Mouse (Mus musculus) liver, embryonic 12.5 days (tissue): ENCODE results near the gene Brd2. TPM values are rescaled to one million over a fixed set of nuclear protein-coding genes. Genes with fewer than 3 reads are reported as not detected.

ENCODE experiments used
- ATAC-seq: fragments of 200-750 bp; cut with Nextera tagmentation; 2 replicates; pipeline ENCODE4 v1.8.0; 2017; ENCODE audit warnings: moderate number of reproducible peaks, mild to moderate bottlenecking, moderate library complexity
- H3K27ac ChIP-seq: fragments of 300-500 bp; sonication (generic); 2 replicates; pipeline ENCODE4 v1.5.1; 2016; ENCODE audit warnings: mild to moderate bottlenecking
- H3K27me3 ChIP-seq: fragments of 300-500 bp; sonication (generic); replicated peaks from 2 replicates; pipeline ENCODE4 v1.6.1; 2016; ENCODE audit warnings: mild to moderate bottlenecking, moderate library complexity
- H3K36me3 ChIP-seq: fragments of 300-500 bp; sonication (generic); 2 replicates; pipeline ENCODE4 v1.6.1; 2016; ENCODE audit warnings: mild to moderate bottlenecking, moderate library complexity
- H3K4me1 ChIP-seq: fragments of 300-500 bp; sonication (generic); 2 replicates; pipeline ENCODE4 v1.6.1; 2016
- H3K4me2 ChIP-seq: fragments of 300-500 bp; sonication (generic); 2 replicates; pipeline ENCODE4 v1.6.1; 2016; ENCODE audit warnings: mild to moderate bottlenecking, moderate library complexity
- H3K4me3 ChIP-seq: fragments of 300-500 bp; sonication (generic); 2 replicates; pipeline ENCODE4 v1.5.1; 2016; ENCODE audit warnings: mild to moderate bottlenecking, moderate library complexity
- H3K9ac ChIP-seq: fragments of 300-500 bp; sonication (generic); 2 replicates; pipeline ENCODE4 v1.6.1; 2016; ENCODE audit warnings: mild to moderate bottlenecking, moderate library complexity
- H3K9me3 ChIP-seq: fragments of 300-500 bp; sonication (generic); replicated peaks from 2 replicates; pipeline ENCODE4 v1.6.1; 2016; ENCODE audit warnings: mild to moderate bottlenecking, moderate library complexity
- WGBS: fragments of 180-500 bp; shearing (Covaris S2); methylation state at CpG from one replicate; pipeline ENCODE4 v1.1.7; 2016; ENCODE audit not compliant: insufficient replicate concordance; 5-methylcytosine and 5-hydroxymethylcytosine counted together
- polyA plus RNA-seq: library from polyadenylated mRNA; unstranded; fragments of >200 nt; fragmentation: Nextera tagmentation; extraction: Ambion mirVana; gene quantifications from 2 replicates; pipeline ENCODE4 v1.2.1, GENCODE M21; 2016

Gene Brd2
- polyA plus RNA-seq, 1 experiment from 2014 or later = 59.9 TPM

DNA sequence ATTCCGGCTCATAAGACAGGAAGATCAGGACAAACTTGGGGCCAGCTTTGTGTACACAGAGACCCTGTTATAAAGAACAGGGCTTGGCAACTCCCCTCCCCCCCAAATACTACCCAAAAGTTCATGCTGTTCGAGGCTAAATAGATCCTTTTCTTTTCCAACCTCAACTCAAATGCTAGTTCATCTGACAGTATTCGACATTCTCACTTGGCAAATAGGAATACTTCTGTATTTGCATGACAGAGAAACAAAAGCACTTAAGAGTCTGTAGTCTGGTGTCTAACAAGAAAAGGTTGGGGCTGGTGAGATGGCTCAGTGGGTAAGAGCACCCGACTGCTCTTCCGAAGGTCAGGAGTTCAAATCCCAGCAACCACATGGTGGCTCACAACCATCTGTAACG is 14.0 kb downstream of the Brd2 start:
- ATAC-seq = no peak
- Histone ChIP-seq H3K4me3 (no peak overlapping the region), H3K36me3 (peaks cover 47% of the 10 kb centered on the region), H3K4me2 (no peak overlapping the region), H3K4me1 (no peaks in the 10 kb centered on the region), H3K9me3 (no peaks in the 10 kb centered on the region), H3K27ac (no peak overlapping the region), H3K9ac (no peak overlapping the region), H3K27me3 (0 out of 2 replicates have a peak, but pooled peaks cover 3% of the 10 kb centered on the region)
- 84% methylated on average over 5 of the region's 6 CpGs for WGBS

DNA sequence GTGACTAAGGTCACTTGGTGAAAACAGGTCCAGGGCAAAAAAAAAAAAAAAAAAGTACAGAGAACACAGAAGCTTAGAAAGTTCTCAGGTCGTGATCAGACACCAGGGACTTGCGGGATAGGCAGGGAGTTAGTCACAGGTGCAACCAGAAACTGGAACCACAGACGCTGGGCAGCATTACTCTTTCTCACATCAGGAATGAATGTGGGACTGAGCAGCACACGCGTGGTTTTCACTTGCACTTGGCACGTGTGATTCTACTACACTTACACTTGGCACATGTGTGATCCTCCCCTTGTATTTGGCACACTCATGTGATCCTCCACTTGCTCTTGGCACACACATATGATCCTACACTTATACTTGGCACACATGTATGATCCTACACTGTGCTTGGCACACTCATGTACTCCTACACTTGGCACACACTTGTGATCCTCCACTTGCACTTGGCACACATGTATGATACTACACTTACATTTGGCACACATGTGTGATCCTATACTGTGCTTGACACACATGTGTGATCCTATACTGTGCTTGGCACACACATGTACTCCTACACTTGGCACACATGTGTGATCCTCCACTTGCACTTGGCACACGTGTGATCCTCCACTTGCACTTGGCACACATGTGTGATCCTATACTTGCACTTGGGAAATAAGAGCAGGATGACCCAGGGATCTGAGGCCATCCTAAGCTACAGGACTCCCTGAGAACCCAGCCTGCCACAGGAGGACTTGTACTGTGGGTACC is 15.1 kb downstream of the Brd2 start:
- Histone ChIP-seq H3K27ac (no peak overlapping the region), H3K4me3 (no peak overlapping the region), H3K9ac (no peak overlapping the region), H3K27me3 (0 out of 2 replicates have a peak, but pooled peaks cover 3% of the 10 kb centered on the region), H3K4me1 (no peaks in the 10 kb centered on the region), H3K36me3 (peaks cover 35% of the 10 kb centered on the region), H3K4me2 (no peak overlapping the region), H3K9me3 (no peaks in the 10 kb centered on the region)
- WGBS = 74% methylated on average over 7 of the region's 7 CpGs
- no peak for ATAC-seq

DNA sequence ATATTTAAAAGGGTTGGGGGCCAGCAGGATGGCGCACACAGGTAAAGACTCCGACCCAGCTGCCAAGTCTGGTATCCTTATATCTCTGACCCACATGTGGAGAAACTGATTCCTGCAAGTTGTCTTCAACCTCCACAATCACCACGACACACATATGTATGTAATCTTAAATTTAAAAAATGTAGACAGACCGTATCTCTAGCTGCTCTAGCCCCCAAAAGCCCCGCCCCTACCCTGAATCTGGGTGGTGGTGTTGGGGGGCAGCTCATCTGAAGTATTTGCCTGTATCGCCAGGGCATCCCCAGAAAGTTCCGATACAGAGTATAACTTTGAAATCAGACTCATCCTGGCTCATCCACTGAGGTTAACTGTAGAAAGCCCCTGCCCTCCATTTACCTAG is 15.9 kb downstream of the Brd2 start:
- Histone ChIP-seq H3K36me3 (peaks cover 28% of the 10 kb centered on the region), H3K4me2 (no peak overlapping the region), H3K9ac (no peak overlapping the region), H3K27me3 (0 out of 2 replicates have a peak, but pooled peaks cover 3% of the 10 kb centered on the region), H3K27ac (no peak overlapping the region), H3K4me3 (no peak overlapping the region), H3K4me1 (peaks cover 7% of the 10 kb centered on the region), H3K9me3 (no peaks in the 10 kb centered on the region)
- no peak for ATAC-seq
- 75% methylated on average over 7 of the region's 7 CpGs for WGBS

DNA sequence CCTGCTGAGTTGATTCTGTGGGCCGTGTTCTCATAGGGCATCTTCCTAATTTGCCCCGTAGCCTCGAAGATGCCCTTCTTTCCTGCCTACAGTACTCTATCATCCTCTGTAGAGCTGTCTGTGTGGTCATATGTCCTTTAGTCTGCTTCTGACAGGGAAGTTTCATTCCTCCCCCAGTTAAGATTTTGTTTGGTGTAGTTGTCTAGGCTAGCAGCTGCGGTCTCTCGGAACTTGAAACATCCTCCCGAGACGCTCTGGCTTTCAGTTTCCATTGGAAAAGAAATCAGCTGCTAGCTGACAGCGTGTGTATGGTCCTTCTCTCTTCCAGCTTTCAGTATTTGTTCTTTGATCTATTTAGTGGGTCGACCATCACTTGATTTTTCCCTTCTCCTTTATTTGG is 17.6 kb downstream of the Brd2 start:
- Histone ChIP-seq H3K36me3 (peaks cover 10% of the 10 kb centered on the region), H3K27me3 (0 out of 2 replicates have a peak, but pooled peaks cover 3% of the 10 kb centered on the region), H3K4me1 (peaks cover 7% of the 10 kb centered on the region), H3K4me2 (no peak overlapping the region), H3K4me3 (no peak overlapping the region), H3K27ac (no peak overlapping the region), H3K9ac (no peak overlapping the region), H3K9me3 (no peaks in the 10 kb centered on the region)
- ATAC-seq = no peak
- 73% methylated on average over 9 of the region's 9 CpGs for WGBS

DNA sequence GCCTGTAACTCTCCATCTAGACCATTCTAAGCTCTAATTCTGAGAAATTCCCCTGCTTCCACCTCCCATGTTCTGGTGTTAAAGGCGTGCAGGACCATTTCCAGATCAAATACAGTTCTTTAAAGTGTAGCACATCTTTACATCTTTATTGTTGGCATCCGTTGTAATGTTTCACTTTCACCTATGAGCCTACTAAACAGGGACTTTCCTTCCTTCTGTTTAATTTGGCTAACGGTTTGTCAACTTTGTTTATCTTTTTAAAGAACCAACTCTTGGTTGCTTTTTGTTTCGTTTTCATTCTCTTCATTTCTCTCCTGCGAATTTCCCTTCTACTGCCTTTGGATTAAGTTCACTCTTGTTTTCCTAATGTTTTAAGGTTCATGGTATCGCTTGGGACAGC is 19.6 kb downstream of the Brd2 start:
- peaks cover 7% of the 10 kb centered on the region for H3K4me1 ChIP-seq
- ATAC-seq = no peak
- WGBS = 63% methylated on average over 6 of the region's 6 CpGs
- no peak overlapping the region for H3K4me3 ChIP-seq
- H3K4me2 ChIP-seq = no peak overlapping the region
- H3K36me3 ChIP-seq = no peaks in the 10 kb centered on the region
- H3K27me3 ChIP-seq = 0 out of 2 replicates have a peak, but pooled peaks cover 3% of the 10 kb centered on the region
- no peak overlapping the region for H3K9ac ChIP-seq
- no peaks in the 10 kb centered on the region for H3K9me3 ChIP-seq
- no peak overlapping the region for H3K27ac ChIP-seq

DNA sequence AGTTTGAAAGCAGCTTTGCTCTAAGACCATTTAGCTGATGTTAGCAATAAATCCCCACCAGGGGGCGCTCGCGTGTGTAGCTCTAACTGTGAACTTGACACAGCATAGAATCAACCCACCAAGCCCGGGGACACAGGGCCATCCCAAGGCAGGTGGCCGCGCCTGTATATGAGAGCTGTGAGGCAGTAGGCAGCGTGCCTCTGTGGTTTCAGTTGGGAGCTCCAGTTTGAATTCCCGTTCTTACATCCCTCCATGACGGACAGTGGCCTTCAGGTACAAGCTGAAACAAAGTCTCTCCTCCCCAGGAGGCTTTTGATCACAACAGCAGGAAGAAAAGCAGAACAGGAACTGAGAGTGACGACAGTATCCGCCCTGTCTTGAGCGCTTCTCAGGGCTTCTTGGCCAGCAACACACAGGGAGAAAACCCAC is 20.8 kb downstream of the Brd2 start:
- Histone ChIP-seq H3K27ac (no peak overlapping the region), H3K4me3 (peak overlapping the region; percentile 28; the same call in 1 of the 2 replicates)
- 3% methylated on average over 12 of the region's 12 CpGs for WGBS

DNA sequence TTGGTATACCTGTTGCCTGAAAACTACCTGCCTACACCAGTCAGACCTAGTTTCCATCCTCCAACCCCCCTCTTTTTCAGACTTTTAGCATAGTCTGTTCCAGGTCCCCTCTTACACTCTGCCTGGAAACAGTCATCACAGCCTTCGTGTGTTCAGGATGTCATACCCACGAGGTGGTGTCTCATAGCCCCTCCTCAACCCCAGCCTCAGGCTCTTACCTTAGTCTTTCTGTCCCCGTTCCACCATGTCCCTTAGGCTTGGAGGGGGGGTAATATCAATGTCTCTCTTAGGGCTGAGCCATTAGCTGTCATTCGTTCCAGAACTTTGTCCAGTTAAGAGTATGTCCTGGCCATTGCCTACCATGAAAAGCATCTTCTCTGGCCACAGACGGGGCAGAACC is 21.2 kb downstream of the Brd2 start:
- H3K36me3 ChIP-seq = no peaks in the 10 kb centered on the region
- WGBS = 16% methylated on average over 5 of the region's 5 CpGs
- peak; percentile 44 for ATAC-seq
- no peak overlapping the region for H3K4me3 ChIP-seq
- H3K9me3 ChIP-seq = no peaks in the 10 kb centered on the region
- H3K9ac ChIP-seq = no peak overlapping the region
- H3K27me3 ChIP-seq = 0 out of 2 replicates have a peak, but pooled peaks cover 3% of the 10 kb centered on the region
- peaks cover 7% of the 10 kb centered on the region for H3K4me1 ChIP-seq
- H3K4me2 ChIP-seq = peak overlapping the region; percentile 54; the same call in 1 of the 2 replicates
- no peak overlapping the region for H3K27ac ChIP-seq

More for the DNA sequence above, 20.8 kb downstream of the Brd2 start:
- H3K4me2 ChIP-seq = peak overlapping the region; percentile 54
- no peaks in the 10 kb centered on the region for H3K9me3 ChIP-seq
- peak; percentile 82 for ATAC-seq
- H3K4me1 ChIP-seq = peaks cover 7% of the 10 kb centered on the region
- 0 out of 2 replicates have a peak, but pooled peaks cover 3% of the 10 kb centered on the region for H3K27me3 ChIP-seq
- H3K9ac ChIP-seq = no peak overlapping the region
- H3K36me3 ChIP-seq = no peaks in the 10 kb centered on the region

DNA sequence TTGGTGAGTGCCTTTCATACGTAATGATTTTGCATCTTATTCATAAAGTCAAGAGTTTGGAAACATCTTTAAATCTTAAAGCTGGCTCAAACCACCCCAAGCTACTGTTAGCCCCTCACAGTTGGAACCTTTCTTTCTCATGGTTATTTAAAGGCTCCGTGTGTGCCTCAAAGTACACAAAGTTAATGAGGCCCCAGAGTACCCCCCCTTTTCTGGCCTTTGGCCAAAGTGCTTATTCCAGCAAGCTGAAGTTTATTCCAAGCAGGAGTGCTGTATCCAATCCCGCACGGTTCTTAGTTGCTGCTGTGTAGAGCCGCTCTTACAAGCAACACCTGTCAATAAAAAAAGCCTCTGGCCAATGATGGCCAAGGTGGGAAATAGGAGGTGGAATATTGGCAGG is 22.9 kb downstream of the Brd2 start:
- H3K27ac ChIP-seq = no peak overlapping the region
- H3K9me3 ChIP-seq = no peaks in the 10 kb centered on the region
- peaks cover 7% of the 10 kb centered on the region for H3K4me1 ChIP-seq
- WGBS = 67% methylated on average over 5 of the region's 5 CpGs
- no peak overlapping the region for H3K9ac ChIP-seq
- no peak for ATAC-seq
- H3K4me3 ChIP-seq = no peak overlapping the region
- H3K4me2 ChIP-seq = no peak overlapping the region
- no peaks in the 10 kb centered on the region for H3K36me3 ChIP-seq
- peaks cover 14% of the 10 kb centered on the region for H3K27me3 ChIP-seq

DNA sequence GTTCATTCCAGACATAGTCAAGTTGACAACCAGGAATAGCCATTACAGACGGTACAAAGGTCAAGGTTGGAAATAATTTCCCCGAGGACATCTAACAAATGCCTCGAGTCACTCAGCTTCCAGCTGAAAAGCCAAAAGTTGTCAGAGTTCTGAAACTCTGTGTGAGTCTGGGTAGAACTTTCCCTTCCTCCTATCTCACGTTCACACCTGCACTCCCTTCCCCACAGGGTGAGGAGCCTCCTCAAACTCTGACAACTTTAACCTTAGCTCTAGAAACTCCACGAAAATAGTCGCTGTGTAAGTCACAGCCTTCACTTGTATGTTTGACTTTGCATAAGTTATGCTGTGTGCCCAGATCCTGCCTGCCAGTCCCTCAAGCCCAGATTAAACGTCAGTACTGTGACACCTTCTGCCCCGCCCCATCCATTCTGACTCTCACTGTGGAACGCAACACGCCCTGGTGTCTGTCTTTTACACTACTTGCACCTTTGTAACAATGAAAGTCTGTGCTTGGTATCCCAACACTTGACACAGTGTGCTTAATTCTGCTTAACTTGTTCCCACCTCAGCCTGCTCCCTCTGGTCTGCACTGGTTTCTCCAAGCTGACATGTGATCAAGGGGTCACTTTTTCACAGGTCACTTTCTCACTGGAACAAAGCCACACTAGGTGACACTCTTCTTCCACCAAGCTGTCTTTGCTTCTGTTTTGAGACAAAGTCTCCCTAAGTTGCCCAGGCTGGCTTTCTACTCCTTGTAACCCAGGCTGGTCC is 23.5 kb downstream of the Brd2 start:
- H3K9me3 ChIP-seq = no peaks in the 10 kb centered on the region
- H3K9ac ChIP-seq = no peak overlapping the region
- H3K4me2 ChIP-seq = no peak overlapping the region
- peaks cover 7% of the 10 kb centered on the region for H3K4me1 ChIP-seq
- H3K36me3 ChIP-seq = no peaks in the 10 kb centered on the region
- no peak overlapping the region for H3K4me3 ChIP-seq
- WGBS = 30% methylated on average over 10 of the region's 10 CpGs
- peaks cover 18% of the 10 kb centered on the region for H3K27me3 ChIP-seq
- H3K27ac ChIP-seq = no peak overlapping the region
- ATAC-seq = no peak

DNA sequence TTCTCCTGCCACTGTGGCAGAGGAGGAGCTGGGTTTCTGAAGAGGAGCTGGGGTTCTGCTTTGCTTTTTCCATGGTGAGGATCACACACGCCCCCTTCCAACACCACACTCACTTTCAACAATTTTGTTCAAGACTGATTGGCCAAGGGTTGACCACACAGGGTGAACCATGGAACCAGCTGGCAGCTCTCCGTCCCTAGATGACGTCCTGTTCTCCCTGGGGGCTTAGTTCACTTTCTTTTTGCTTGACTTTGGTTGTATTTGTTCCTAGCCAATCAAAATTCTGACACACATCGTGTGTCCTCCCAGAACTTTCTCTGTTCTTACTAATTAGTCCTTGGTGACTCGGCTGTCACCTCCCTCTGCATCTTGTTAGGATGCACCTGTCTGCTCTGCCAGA is 25.2 kb downstream of the Brd2 start:
- Histone ChIP-seq H3K27ac (no peak overlapping the region), H3K4me3 (no peak overlapping the region), H3K36me3 (no peaks in the 10 kb centered on the region), H3K9me3 (no peaks in the 10 kb centered on the region), H3K4me1 (peaks cover 12% of the 10 kb centered on the region), H3K4me2 (no peak overlapping the region), H3K27me3 (peaks cover 18% of the 10 kb centered on the region), H3K9ac (no peak overlapping the region)
- 58% methylated on average over 5 of the region's 5 CpGs for WGBS
- no peak for ATAC-seq

DNA sequence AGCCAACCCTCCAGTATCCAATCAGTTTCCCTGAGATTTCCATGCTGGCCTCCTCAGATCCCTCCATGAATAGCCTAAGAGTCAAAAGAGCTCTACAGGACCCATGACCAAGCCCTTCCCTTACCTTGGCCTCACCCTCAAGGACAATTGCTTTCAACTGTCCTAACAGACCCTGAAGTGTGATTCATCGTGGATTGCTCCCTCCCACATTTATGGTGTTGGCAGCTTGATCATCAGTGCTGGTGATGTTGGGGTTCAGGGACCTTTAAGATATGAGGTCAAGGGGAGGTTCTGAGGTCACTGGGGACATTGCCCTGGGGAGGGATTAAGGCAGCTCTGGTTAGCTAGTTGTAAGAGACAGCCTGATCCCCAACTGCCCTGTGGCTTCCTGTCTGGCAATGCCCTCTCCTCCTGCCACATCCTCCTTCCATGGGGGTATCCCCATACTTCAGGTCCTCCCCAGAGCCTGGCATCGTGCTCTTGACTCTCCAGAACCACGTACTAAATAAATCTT is 25.9 kb downstream of the Brd2 start:
- H3K4me2 ChIP-seq = no peak overlapping the region
- H3K9ac ChIP-seq = no peak overlapping the region
- peaks cover 4% of the 10 kb centered on the region; the same call in 1 of the 2 replicates for H3K4me1 ChIP-seq
- no peak for ATAC-seq
- 58% methylated on average over 3 of the region's 3 CpGs for WGBS
- no peak overlapping the region for H3K27ac ChIP-seq
- peaks cover 18% of the 10 kb centered on the region for H3K27me3 ChIP-seq
- no peaks in the 10 kb centered on the region for H3K36me3 ChIP-seq
- H3K9me3 ChIP-seq = no peaks in the 10 kb centered on the region
- no peak overlapping the region for H3K4me3 ChIP-seq
